Mouse (Mus musculus) myocyte (in vitro differentiated cells): ENCODE results near the gene Ldhc.
A peak's percentile ranks its signal among the peaks of the same experiment; 100 is the strongest.

ENCODE experiments used
- CEBPB ChIP-seq: IDR thresholded peaks from 2 replicates; pipeline ENCODE4 v1.6.1; 2011; ENCODE audit warnings: mild to moderate bottlenecking, moderate library complexity; ENCODE audit not compliant: poor library complexity, insufficient read depth, severe bottlenecking
- E2F4 ChIP-seq: IDR thresholded peaks from one replicate; pipeline ENCODE4 v1.6.1; 2011; ENCODE audit warnings: mild to moderate bottlenecking, control low read depth, moderate library complexity; ENCODE audit not compliant: insufficient read depth
- MAX ChIP-seq: IDR thresholded peaks from one replicate; pipeline ENCODE4 v1.6.1; 2011; ENCODE audit warnings: low read depth, mild to moderate bottlenecking, control low read depth
- MYOD1 ChIP-seq, 3 experiments: IDR thresholded peaks; one replicate each; pipeline ENCODE4 v1.6.1; 2011; ENCODE audit warnings: control low read depth in 2 of 3, low read depth in 2 of 3, mild to moderate bottlenecking in 2 of 3, moderate library complexity in 1 of 3; ENCODE audit not compliant: insufficient read length in 2 of 3, control insufficient read depth in 1 of 3
- MYOG ChIP-seq, 3 experiments: IDR thresholded peaks; one replicate each; pipeline ENCODE4 v1.6.1; 2011; ENCODE audit warnings: control low read depth in 2 of 3, low read depth in 2 of 3, mild to moderate bottlenecking in 2 of 3; ENCODE audit not compliant: insufficient read length in 2 of 3, control insufficient read depth in 1 of 3, insufficient read depth in 1 of 3
- POLR2A ChIP-seq: IDR thresholded peaks from one replicate; pipeline ENCODE4 v1.6.1; 2011; ENCODE audit warnings: low read depth, mild to moderate bottlenecking, control low read depth, moderate library complexity; ENCODE audit not compliant: insufficient read length
- POLR2AphosphoS2 ChIP-seq: IDR thresholded peaks from one replicate; pipeline ENCODE4 v1.6.1; 2011; ENCODE audit warnings: low read depth, control low read depth; ENCODE audit not compliant: insufficient read length
- TCF12 ChIP-seq: IDR thresholded peaks from one replicate; pipeline ENCODE4 v1.6.1; 2011; ENCODE audit warnings: mild to moderate bottlenecking, control low read depth; ENCODE audit not compliant: poor library complexity, insufficient read depth, severe bottlenecking
- TCF3 ChIP-seq: IDR thresholded peaks from one replicate; pipeline ENCODE4 v1.6.1; 2011; ENCODE audit warnings: low read depth, control low read depth; ENCODE audit not compliant: insufficient read length
- USF1 ChIP-seq: IDR thresholded peaks from one replicate; pipeline ENCODE4 v1.6.1; 2011; ENCODE audit warnings: low read depth, mild to moderate bottlenecking, control low read depth, moderate library complexity

GRCm38 (mm10) chr7:46834994-46835610 is 25.9 kb upstream of the Ldhc start:
- no peak for TF ChIP-seq POLR2A
- peak in 1 of 3 experiments; percentile 16 for TF ChIP-seq MYOG (IDR thresholded peaks at IDR 0.05; ENCODE audit: control insufficient read depth in 1 of 3, insufficient read depth in 1 of 3, insufficient read length in 2 of 3, low read depth in 2 of 3)
- no peak for TF ChIP-seq TCF3
- TF ChIP-seq POLR2AphosphoS2: no peak
- no peak for TF ChIP-seq MAX
- no peak for TF ChIP-seq CEBPB
- peak in 1 of 3 experiments; percentile 9 for TF ChIP-seq MYOD1 (IDR thresholded peaks at IDR 0.05; ENCODE audit: control insufficient read depth in 1 of 3, insufficient read length in 2 of 3, low read depth in 2 of 3)
- TF ChIP-seq USF1: no peak
- no peak for TF ChIP-seq E2F4
- TF ChIP-seq TCF12: no peak
